Mouse (Mus musculus) testis, adult 2 months (tissue): ENCODE results near the gene Serpinc1.

ENCODE experiments used
- CTCF ChIP-seq: fragments of 200-500 bp; IDR thresholded peaks from 2 replicates; pipeline ENCODE4 v1.5.1; 2012; ENCODE audit warnings: low read depth, mild to moderate bottlenecking, inconsistent platforms, low read length, moderate library complexity; ENCODE audit not compliant: control insufficient read depth, insufficient read depth, insufficient replicate concordance
- POLR2A ChIP-seq: fragments of 200-500 bp; IDR thresholded peaks from 2 replicates; pipeline ENCODE4 v1.6.1; 2012; ENCODE audit warnings: low read depth, mild to moderate bottlenecking, inconsistent platforms, low read length, moderate library complexity; ENCODE audit not compliant: control insufficient read depth

DNA sequence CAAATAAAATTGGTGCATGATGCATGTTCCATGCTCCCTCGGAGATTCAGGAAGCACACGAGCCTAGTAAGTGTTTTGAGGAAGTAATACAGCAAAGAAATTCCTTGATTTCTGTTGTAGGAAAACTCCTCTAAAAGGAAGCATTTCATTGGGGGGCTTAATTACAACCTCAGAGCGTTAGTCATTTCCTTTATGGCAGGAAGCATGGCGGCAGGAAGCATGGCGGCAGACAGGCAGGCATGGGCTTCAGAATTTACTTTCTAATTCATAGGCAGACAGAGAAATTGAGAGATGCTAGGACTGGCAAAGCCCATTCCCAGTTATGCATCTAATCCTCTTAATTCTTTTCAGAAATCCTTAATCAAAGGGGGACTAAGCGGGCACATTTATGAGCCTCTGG is 15.5 kb downstream of the Serpinc1 start:
- no peak for TF ChIP-seq CTCF
- no peak for TF ChIP-seq POLR2A
